Mouse (Mus musculus) E14TG2a.4 (cell line): Measurements from ENCODE around the gene Kank2.

Experiments
- H3K27me3 ChIP-seq: 2 replicates; pipeline ENCODE4 v1.6.1; 2014; ENCODE audit warnings: low read length, control low read depth; ENCODE audit not compliant: insufficient read depth
- H3K36me3 ChIP-seq: 2 replicates; pipeline ENCODE4 v1.6.1; 2014; ENCODE audit warnings: low read length, control low read depth; ENCODE audit not compliant: insufficient read depth
- H3K4me1 ChIP-seq: replicated peaks from 2 replicates; pipeline ENCODE4 v1.6.1; 2014; ENCODE audit warnings: low read depth, low read length, control low read depth
- H3K4me3 ChIP-seq: replicated peaks from 2 replicates; pipeline ENCODE4 v1.5.1; 2014; ENCODE audit warnings: mild to moderate bottlenecking, low read length
- H3K9me3 ChIP-seq: 2 replicates; pipeline ENCODE4 v1.6.1; 2014; ENCODE audit warnings: low read length, control low read depth
- CTCF ChIP-seq: conservative IDR thresholded peaks from 2 replicates; pipeline ENCODE4 v1.5.1; 2014; ENCODE audit warnings: low read length
- NANOG ChIP-seq: IDR thresholded peaks from 2 replicates; pipeline ENCODE4 v1.6.1; 2014; ENCODE audit warnings: borderline replicate concordance, low read length, mixed read lengths
- POU5F1 ChIP-seq: IDR thresholded peaks from 2 replicates; pipeline ENCODE4 v1.6.1; 2014; ENCODE audit warnings: low read length, borderline replicate concordance

Kank2 gene

GRCm38 (mm10) chr9:21728261-21728832, 70.2 kb downstream of the Kank2 start:
- H3K27me3 ChIP-seq = no peaks in the 10 kb centered on the region
- 0 out of 2 replicates have a peak overlapping the region, but pooled peaks have one; percentile 3 for H3K4me3 ChIP-seq
- peaks cover 88% of the 10 kb centered on the region for H3K4me1 ChIP-seq
- H3K36me3 ChIP-seq = peaks cover 89% of the 10 kb centered on the region
- H3K9me3 ChIP-seq = no peaks in the 10 kb centered on the region
- no peak for TF ChIP-seq CTCF
- no peak for TF ChIP-seq NANOG
- TF ChIP-seq POU5F1 = no peak

GRCm38 (mm10) chr9:21726218-21726975, 72.1 kb downstream of the Kank2 start:
- H3K4me3 ChIP-seq = peak overlapping the region; percentile 91
- peaks cover 69% of the 10 kb centered on the region for H3K36me3 ChIP-seq
- no peaks in the 10 kb centered on the region for H3K27me3 ChIP-seq
- H3K4me1 ChIP-seq = peaks cover 84% of the 10 kb centered on the region
- TF ChIP-seq POU5F1 (no peak), NANOG (no peak), CTCF (no peak)
- no peaks in the 10 kb centered on the region for H3K9me3 ChIP-seq

GRCm38 (mm10) chr9:21725224-21726121, 73.1 kb downstream of the Kank2 start:
- Histone ChIP-seq H3K4me3 (peak overlapping the region; percentile 91), H3K4me1 (peaks cover 82% of the 10 kb centered on the region), H3K9me3 (no peaks in the 10 kb centered on the region), H3K36me3 (peaks cover 60% of the 10 kb centered on the region), H3K27me3 (no peaks in the 10 kb centered on the region)
- TF ChIP-seq CTCF (no peak), POU5F1 (no peak), NANOG (no peak)

GRCm38 (mm10) chr9:21724147-21724536, 74.4 kb downstream of the Kank2 start:
- Histone ChIP-seq H3K4me3 (peak overlapping the region; percentile 91), H3K9me3 (no peaks in the 10 kb centered on the region), H3K27me3 (no peaks in the 10 kb centered on the region), H3K4me1 (peaks cover 79% of the 10 kb centered on the region), H3K36me3 (peaks cover 49% of the 10 kb centered on the region)
- TF ChIP-seq POU5F1 = no peak
- TF ChIP-seq CTCF = no peak
- TF ChIP-seq NANOG = no peak

- no peaks in the 10 kb centered on the region for H3K27me3 ChIP-seq
- peaks cover 43% of the 10 kb centered on the region for H3K36me3 ChIP-seq
- no peaks in the 10 kb centered on the region for H3K9me3 ChIP-seq
- TF ChIP-seq POU5F1 (no peak), NANOG (no peak), CTCF (no peak)
- H3K4me3 ChIP-seq = peak within 1 kb of the TSS; percentile 91
- H3K4me1 ChIP-seq = peaks cover 78% of the 10 kb centered on the region
Measured at GRCm38 (mm10) chr9:21723377-21724146, 75.0 kb downstream of the Kank2 start, which contains the start of gene Ldlr. TSS of gene Ldlr (plus strand) at chr9:21723483.

- no peaks in the 10 kb centered on the region for H3K9me3 ChIP-seq
- peaks cover 61% of the 10 kb centered on the region for H3K4me1 ChIP-seq
- no peaks in the 10 kb centered on the region for H3K27me3 ChIP-seq
- no peak for TF ChIP-seq CTCF
- no peak for TF ChIP-seq POU5F1
- TF ChIP-seq NANOG = no peak
- H3K36me3 ChIP-seq = peaks cover 18% of the 10 kb centered on the region
- H3K4me3 ChIP-seq = no peak overlapping the region
Measured at GRCm38 (mm10) chr9:21721036-21721435, 77.5 kb downstream of the Kank2 start.

- no peak for TF ChIP-seq CTCF
- TF ChIP-seq POU5F1 = no peak
- TF ChIP-seq NANOG = no peak
Measured at GRCm38 (mm10) chr9:21717015-21717414, 81.5 kb downstream of the Kank2 start.

More at GRCm38 (mm10) chr9:21717015-21717414, 81.5 kb downstream of the Kank2 start:
- H3K4me3 ChIP-seq = no peak overlapping the region
- H3K9me3 ChIP-seq = peaks cover 14% of the 10 kb centered on the region
- 0 out of 2 replicates have a peak, but pooled peaks cover 4% of the 10 kb centered on the region for H3K36me3 ChIP-seq
- peaks cover 44% of the 10 kb centered on the region for H3K4me1 ChIP-seq
- H3K27me3 ChIP-seq = no peaks in the 10 kb centered on the region
